Mouse (Mus musculus) Patski (cell line): Measurements from ENCODE around the gene 4921509C19Rik. TPM values are rescaled to one million over a fixed set of nuclear protein-coding genes. Genes with fewer than 3 reads are reported as not detected.
A peak's percentile ranks its signal among the peaks of the same experiment; 100 is the strongest.
"Not testable (repeated sequence)": the region's sequence is repeated elsewhere in the genome, so short reads cannot be mapped to it uniquely, and the experiment has no call there.

ENCODE experiments used
- ATAC-seq: fragments of 100-300 bp; one replicate; pipeline ENCODE4 v1.8.0; 2021
- CTCF ChIA-PET: fragments of 350-600 bp; sonication (Branson Sonifier 250); formaldehyde crosslinking; loops from one replicate; lab custom pipeline; 2022; ENCODE audit warnings: inconsistent platforms; lab: Charles Lee
- POLR2A ChIA-PET: fragments of 350-600 bp; sonication (Branson Sonifier 250); formaldehyde crosslinking; loops from one replicate; lab custom pipeline; 2022; ENCODE audit warnings: antibody characterized with exemption, inconsistent platforms; lab: Charles Lee
- DNase-seq: peaks from one replicate; pipeline ENCODE4 v3.0.0-alpha.2; 2011; ENCODE audit warnings: low read depth, low spot score
- H3K27me3 ChIP-seq: fragments of 371-371 bp; one replicate; pipeline ENCODE4 v1.5.1; 2021
- CTCF ChIP-seq: fragments of 100-300 bp; IDR thresholded peaks from one replicate; pipeline ENCODE4 v1.5.1; 2021
- in situ Hi-C: fragments of 300-500 bp; cut with MboI; formaldehyde crosslinking; loops from 3 replicates; pipeline ENCODE4 v1.11.1; 2018; ENCODE audit warnings: low pct_unique_long_range_greater_than_20kb, mixed read lengths
- polyA plus RNA-seq: library from polyadenylated mRNA; unstranded; gene quantifications from one replicate; pipeline ENCODE4 v1.2.3, GENCODE M21; 2021

Gene 4921509C19Rik
- not detected for polyA plus RNA-seq

- in situ Hi-C loops, DNase-seq, H3K27me3 ChIP-seq, POLR2A ChIA-PET, ATAC-seq, CTCF ChIA-PET: not testable (repeated sequence)
Measured at GRCm38 (mm10) chr2:151476053-151476452, at the start of gene 4921509C19Rik. Gene 4921509C19Rik, minus strand, starts transcription at chr2:151476153.

- DNase-seq (peak; percentile 24), ATAC-seq (peak; percentile 51)
- no peak for TF ChIP-seq CTCF
- ChIA-PET CTCF (interaction anchor here (1.4 to 2.8 kb wide), 2 partner anchors 9 to 30 kb away, joined by 4 to 9 read pairs; no protein-coding TSS in a partner anchor), POLR2A (no interaction called here)
- no peaks in the 10 kb centered on the region for H3K27me3 ChIP-seq
- in situ Hi-C loops = no loop called here
Measured at GRCm38 (mm10) chr2:151525520-151525919, 49.6 kb upstream of the 4921509C19Rik start.

GRCm38 (mm10) chr2:151524324-151525041 lies 48.5 kb upstream of the 4921509C19Rik start:
- DNase-seq (no peak), ATAC-seq (no peak)
- H3K27me3 ChIP-seq = no peaks in the 10 kb centered on the region
- in situ Hi-C loops = loop anchor here (25.0 kb wide), 1 partner anchor 737 kb away; the partner anchor contains the start of gene Pygb
- CTCF ChIA-PET = interaction anchor here (1.4 to 2.8 kb wide), 2 partner anchors 10 to 32 kb away, joined by 4 to 9 read pairs; no protein-coding TSS in a partner anchor
- TF ChIP-seq CTCF = no peak
- POLR2A ChIA-PET = interaction anchor here (0.9 kb wide), 1 partner anchor 11 kb away, joined by 3 read pairs; no protein-coding TSS in a partner anchor

GRCm38 (mm10) chr2:151519000-151519399 lies 43.0 kb upstream of the 4921509C19Rik start:
- DNase-seq = no peak
- CTCF ChIA-PET = interaction anchor here (1.2 to 1.5 kb wide), 2 partner anchors 21 to 26 kb away, joined by 3 to 4 read pairs; no protein-coding TSS in a partner anchor
- ATAC-seq = no peak

GRCm38 (mm10) chr2:151513525-151514285 lies 37.8 kb upstream of the 4921509C19Rik start:
- ChIA-PET POLR2A (interaction anchor here (0.8 kb wide), 1 partner anchor 11 kb away, joined by 3 read pairs; no protein-coding TSS in a partner anchor), CTCF (interaction anchor here (0.8 to 2.6 kb wide), 5 partner anchors 9 to 72 kb away, joined by 3 to 10 read pairs (median 3); no protein-coding TSS in a partner anchor)
- peak; percentile 18 for TF ChIP-seq CTCF
- no peaks in the 10 kb centered on the region for H3K27me3 ChIP-seq
- ATAC-seq (no peak), DNase-seq (no peak)
- in situ Hi-C loops = loop anchor here (25.0 kb wide), 1 partner anchor 726 kb away; the partner anchor contains the start of gene Pygb

More at GRCm38 (mm10) chr2:151519000-151519399, 43.0 kb upstream of the 4921509C19Rik start:
- peak; percentile 18 for TF ChIP-seq CTCF
- no peaks in the 10 kb centered on the region for H3K27me3 ChIP-seq
- in situ Hi-C loops = loop anchor here (25.0 kb wide), 1 partner anchor 732 kb away; the partner anchor contains the start of gene Pygb
- POLR2A ChIA-PET = no interaction called here

GRCm38 (mm10) chr2:151512199-151512598 lies 36.2 kb upstream of the 4921509C19Rik start:
- ATAC-seq (no peak), DNase-seq (no peak)
- H3K27me3 ChIP-seq = no peaks in the 10 kb centered on the region
- POLR2A ChIA-PET = no interaction called here
- CTCF ChIA-PET = interaction anchor here (1.2 to 2.6 kb wide), 3 partner anchors 9 to 19 kb away, joined by 3 to 10 read pairs (median 9); no protein-coding TSS in a partner anchor
- in situ Hi-C loops = loop anchor here (25.0 kb wide), 1 partner anchor 725 kb away; the partner anchor contains the start of gene Pygb
- no peak for TF ChIP-seq CTCF

- POLR2A ChIA-PET = no interaction called here
- H3K27me3 ChIP-seq = no peaks in the 10 kb centered on the region
- DNase-seq (no peak), ATAC-seq (no peak)
- CTCF ChIA-PET = no interaction called here
- in situ Hi-C loops = loop anchor here (25.0 kb wide), 1 partner anchor 717 kb away; the partner anchor contains the start of gene Pygb
- TF ChIP-seq CTCF = no peak
Measured at GRCm38 (mm10) chr2:151504226-151504625, 28.3 kb upstream of the 4921509C19Rik start.

GRCm38 (mm10) chr2:151500442-151501007 lies 24.6 kb upstream of the 4921509C19Rik start:
- no peak for TF ChIP-seq CTCF
- no peak for DNase-seq
- H3K27me3 ChIP-seq = no peaks in the 10 kb centered on the region
- ChIA-PET CTCF (no interaction called here), POLR2A (interaction anchor here (0.7 kb wide), 1 partner anchor 78 kb away, joined by 4 read pairs; no protein-coding TSS in a partner anchor)
- in situ Hi-C loops = loop anchor here (25.0 kb wide), 1 partner anchor 713 kb away; the partner anchor contains the start of gene Pygb
- no peak for ATAC-seq

- no peaks in the 10 kb centered on the region for H3K27me3 ChIP-seq
- in situ Hi-C loops = loop anchor here (5.0 kb wide), 2 partner anchors 44 to 184 kb away; partner anchors contain the start of gene Fkbp1a
- ATAC-seq = no peak
- DNase-seq = no peak
- ChIA-PET CTCF (interaction anchor here (1.2 to 1.6 kb wide), 3 partner anchors 15 to 47 kb away, joined by 3 to 4 read pairs (median 3); no protein-coding TSS in a partner anchor), POLR2A (no interaction called here)
- TF ChIP-seq CTCF = no peak
Measured at GRCm38 (mm10) chr2:151498358-151498757, 22.4 kb upstream of the 4921509C19Rik start.
